Mouse (Mus musculus): ENCODE results near the gene Kcnq1.
A peak's percentile ranks its signal among the peaks of the same experiment; 100 is the strongest.

Gene Kcnq1

DNA sequence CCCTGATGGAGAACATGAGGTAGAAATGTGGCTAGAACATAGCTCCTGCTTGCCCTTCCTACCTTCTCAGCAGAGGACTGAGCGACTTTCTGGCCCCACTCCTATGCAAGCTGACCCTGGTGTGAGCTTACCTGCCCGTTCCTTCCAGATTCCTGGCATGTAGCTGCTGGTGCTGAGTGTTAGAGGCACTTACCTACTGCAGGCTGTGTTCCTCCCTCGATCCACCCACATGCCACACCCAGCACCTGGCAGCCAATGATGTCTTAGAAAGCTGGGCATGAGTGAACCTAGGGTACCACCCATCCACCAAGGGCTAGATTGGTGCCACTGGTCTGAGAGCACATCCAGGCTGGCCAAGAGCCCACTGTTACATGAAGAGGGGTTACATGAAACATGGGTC lies 12.3 kb upstream of the Kcnq1 start:
- no peak for DNase-seq (ENCODE audit: low read depth, low spot score)

DNA sequence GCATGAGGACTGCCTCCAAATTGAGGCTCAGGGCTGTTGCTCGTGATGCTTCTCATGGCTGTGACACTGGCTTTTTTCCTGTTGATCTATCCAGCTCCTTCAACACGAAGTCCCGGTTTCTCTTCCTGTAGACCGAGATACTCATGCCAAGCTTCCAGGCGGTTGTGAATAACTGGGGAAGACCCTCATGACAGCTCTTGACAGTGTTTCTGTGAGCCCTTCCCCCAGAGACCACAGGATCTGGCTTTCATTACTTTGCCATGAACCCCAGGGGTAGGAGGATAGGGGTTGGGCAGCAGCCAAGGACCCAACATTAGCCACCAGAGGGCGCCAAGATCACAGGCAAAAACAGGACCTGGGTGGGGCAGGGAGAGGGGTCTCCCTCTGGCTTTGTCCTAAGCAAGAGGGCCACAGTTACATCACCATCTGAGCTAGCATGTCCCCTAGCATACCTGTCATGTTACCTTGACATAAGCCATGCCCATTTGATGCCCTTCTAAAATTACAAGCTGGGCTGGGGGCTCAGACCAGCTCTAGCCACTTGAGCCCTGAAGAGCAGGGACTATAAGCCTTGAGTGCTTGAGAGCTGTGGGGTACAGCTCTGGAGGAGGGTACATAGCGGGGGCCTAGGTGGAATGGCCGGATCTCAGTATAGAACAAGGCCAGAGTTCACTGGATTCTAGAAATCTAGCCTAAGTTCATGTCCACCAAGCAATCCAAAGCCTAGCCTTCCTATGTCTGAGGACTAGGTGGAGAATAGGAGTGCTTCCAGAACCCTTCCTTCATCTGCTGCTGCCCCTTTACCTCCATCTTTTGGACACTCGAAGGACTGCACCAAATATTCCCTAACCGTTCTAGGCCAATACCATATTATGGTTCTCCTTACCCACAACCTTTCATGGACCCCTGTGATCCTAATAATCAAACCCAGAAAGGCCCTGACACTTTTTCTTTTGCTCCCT lies 11.3 kb upstream of the Kcnq1 start, which contains the start of gene Trpm5:
Gene Trpm5 (minus strand): TSS at position 51 of the 962 bp plus-strand sequence.
- peak; percentile 35 for DNase-seq (ENCODE audit: low read depth, low spot score)

DNA sequence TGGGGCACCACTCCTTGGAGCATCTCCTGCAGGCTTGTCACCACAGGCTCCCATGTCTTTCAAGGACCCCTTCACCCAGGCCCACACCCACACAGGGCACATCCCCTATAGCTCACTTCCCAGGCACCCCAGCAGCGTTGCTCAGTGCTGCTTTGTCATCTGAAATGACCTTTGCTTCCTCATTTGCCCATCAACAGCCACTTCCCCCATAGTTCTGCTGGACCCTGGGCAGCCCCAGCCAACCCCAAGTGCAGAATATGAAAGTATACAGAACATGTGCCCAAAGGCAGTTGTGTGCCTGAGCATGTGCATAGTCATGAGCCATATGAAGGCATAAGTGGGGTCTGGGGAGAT lies 10.6 kb upstream of the Kcnq1 start:
- DNase-seq (ENCODE audit: low read depth, low spot score), result no peak

DNA sequence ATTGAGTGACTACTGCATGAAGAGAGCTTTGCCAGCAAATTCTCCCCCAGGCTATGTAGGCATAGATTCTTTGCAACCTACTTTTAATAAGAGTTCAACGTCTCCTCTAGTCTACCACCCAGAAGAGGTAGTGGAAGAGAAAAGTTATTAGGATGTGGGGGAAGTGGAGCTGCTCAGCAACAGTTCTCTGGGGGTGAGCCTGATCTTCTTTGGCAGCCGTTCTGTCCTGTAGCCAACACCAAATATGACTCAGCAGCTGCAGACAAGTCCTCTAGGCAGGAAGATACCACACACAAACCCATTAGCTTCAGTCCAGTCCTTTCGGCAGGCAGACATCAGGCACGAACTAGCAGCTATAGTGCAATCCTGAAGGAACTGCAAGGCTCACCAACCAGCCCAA lies 5.4 kb upstream of the Kcnq1 start:
- DNase-seq (ENCODE audit: low read depth, low spot score), result peak; percentile 63

DNA sequence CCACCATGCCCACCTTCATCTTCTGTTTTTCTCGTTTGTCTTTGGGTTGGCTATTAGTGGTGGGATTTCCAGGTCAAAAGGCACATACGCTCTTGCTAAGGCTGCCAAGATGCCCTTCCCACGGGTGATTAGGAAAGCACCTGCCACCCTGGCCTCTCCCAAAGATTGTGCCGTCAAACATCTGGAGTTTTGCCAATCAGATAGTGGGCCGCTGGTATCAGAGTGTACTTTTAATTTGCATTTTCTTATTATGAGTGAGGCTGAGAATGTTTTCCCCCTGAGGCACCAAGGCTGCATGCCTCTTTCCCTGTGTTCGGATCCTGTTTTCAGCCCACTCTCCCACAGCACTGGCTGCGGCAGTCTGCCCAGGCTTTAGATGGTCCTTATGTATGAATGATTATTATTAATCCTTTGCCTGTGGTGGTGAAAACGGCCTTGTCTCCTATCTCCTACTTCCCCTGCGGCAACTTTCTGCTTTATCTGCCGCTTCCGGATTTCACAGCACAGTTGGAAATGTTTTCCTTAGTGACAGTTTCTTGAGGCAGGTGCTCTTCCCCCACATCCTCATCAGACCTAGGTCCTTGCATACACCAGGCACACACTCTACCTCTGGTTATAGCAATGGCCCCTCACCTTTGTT lies 784 bp upstream of the Kcnq1 start:
- DNase-seq (ENCODE audit: low read depth, low spot score), result no peak

DNA sequence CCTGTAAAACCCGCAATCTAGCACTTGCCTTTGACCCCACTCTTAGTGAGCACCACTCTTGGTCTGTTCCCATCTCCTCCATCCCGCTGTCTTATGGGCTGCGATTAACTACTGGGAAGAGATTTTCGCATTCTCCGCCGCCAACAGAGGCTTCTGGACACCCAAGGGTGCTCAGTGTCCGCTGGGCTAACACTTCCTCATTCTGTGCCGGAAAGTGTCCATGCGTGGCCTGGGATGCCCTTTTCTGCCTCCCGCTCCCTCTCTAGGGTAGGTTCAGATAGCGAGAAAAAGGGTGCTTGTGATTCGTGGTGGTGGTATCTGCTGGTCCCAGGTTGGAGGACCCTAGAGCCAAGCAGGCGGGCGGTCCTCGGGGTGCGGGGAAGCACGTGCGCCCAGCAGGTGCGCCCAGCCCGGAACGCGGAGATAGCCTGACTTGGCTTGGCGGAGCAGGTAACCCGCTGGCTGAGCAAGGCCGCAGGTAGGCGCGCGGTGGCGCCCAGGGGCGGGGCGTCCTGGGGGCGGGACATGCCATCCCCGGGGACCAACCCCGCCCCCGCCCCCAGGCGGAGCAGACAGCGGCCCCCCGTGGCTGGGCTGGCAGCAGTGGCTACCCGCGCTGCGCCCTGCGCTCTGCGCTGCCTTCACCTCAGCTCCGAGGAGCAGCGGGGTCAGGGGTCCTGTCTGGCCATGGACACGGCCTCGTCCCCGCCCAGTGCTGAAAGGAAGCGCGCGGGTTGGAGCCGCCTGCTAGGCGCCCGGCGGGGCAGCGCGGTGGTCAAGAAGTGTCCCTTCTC lies 707 bp downstream of the Kcnq1 start:
- DNase-seq (ENCODE audit: low read depth, low spot score), result no peak

DNA sequence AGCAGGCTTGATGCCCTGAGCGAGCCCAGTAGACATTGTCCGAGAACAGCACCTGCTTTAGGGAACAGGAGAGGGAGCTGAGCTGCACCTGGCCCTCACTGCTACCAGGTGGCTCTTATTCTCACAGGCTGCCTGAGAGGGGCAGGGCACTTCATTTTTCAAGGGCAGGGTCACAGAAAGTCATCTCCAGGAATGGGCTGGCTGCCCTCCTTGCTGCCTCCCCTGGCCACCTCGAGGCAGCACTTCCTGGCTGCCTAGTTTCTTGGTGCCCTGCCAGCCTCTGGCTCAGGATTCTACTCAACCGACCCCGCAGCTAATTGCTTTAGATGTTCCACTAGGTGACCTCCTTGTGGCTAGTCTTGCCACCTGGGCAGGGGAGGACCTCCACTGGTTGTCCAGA lies 2.0 kb downstream of the Kcnq1 start:
- peak; percentile 22 for DNase-seq (ENCODE audit: low read depth, low spot score)

DNA sequence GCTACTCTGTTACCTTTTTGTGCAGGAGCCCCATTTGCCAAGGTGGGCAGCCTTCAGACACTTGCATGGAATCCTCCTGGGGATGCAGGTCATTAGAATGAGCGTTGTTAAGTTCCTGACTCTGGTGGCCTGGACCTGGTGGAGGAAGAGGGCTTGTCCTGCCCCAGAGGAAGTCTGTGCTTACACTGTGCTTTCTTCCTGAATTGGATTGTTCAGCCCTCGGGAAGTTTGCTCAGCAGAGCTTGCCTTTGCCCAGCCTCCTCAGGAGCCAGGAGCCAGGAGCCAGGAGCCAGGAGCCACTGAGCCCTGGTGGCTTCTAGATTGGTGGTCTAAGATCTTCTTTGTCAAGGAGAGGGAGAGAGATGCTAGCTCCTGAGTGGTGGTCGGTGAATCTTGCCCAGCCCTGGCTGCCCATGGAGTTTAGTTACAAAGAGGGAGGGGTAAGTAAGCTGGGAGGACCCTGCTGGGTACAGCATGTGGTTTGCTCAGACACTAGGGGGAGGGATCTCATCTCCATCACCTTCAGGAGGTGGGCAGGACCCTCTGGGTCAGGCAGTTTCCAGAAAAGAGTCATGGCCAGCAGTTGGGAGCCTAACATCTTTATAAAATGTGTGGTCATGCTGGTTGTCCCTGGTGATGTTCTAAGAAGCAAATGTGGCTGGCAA lies 3.0 kb downstream of the Kcnq1 start:
- no peak for DNase-seq (ENCODE audit: low read depth, low spot score)

DNA sequence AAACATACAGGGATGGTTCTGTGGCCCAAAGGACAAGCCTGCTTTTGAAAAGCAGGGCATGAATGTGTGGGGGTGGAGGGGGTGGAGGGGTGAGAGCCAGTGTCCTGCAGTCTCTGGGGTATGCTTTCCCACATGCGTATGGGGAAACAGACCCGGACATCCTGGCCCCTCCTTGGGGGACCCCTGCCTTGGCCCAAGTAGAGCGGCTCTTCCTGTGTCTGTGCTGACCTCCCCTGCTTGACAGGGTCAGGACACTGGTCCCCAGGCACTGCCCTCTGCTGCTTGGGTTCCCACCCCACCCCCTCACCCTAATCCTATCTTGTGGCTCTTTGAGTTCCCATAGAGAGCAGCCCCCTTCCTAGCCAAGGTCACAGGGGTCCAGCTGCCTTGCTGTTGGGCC lies 3.5 kb downstream of the Kcnq1 start:
- DNase-seq (ENCODE audit: low read depth, low spot score), result no peak

DNA sequence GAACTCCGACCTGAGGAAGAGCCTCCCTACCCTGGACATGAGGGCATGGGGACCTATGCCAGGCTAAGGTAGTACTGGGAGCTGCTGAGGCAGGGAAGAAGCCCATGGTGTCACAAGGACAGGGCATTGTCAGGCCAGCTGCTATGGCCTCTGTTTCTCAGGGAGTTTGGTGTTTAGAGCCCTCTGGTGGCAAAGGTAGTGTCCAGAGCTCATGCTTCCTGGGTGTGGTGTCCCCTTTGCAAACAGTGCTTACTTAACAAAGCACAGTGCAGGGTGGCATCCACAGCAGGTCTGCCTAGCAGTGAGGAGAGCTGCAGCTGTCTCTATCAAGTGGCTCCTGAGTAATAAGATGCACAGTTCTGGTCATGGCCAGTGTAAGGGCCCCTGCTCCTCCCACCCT lies 4.6 kb downstream of the Kcnq1 start:
- DNase-seq (ENCODE audit: low read depth, low spot score), result no peak

DNA sequence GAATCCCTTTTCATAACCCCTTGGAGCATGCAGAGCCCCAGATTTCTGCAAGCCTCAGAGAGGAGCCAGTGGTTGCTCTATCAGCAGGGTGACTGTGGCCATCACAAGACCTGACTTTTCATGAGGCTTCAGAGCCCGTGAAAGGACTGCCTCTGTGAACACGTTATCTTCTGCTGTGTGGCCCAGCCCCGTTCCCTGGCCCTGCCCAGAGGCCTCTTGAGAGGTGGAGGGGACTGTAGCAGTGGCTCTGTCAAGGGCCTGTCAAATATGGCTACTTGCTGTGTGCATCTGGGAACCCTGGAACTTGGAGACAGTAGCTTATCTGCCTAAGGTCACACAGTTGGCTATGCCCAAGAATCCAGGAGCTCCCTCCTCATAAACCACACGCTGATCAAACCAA lies 5.6 kb downstream of the Kcnq1 start:
- DNase-seq (ENCODE audit: low read depth, low spot score), result no peak

DNA sequence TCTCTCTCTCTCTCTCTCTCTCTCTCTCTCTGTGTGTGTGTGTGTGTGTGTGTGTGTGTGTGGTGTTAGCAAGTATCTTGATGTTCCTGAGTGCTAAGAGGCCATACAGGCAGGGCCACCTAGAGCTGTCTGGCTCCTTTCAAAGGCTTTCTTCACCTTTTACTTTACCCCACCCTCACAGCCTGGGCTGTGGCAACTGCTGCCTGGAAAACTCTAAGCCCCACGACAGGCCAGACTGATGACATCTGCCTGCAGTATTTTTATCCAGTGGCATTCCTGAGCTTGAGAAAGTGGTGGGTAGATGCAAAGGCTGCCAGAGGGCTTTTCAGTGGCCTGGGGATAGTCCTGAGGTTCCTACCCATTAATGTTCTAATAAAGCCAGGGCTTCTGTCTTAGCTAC lies 6.2 kb downstream of the Kcnq1 start:
- no peak for DNase-seq (ENCODE audit: low read depth, low spot score)

DNA sequence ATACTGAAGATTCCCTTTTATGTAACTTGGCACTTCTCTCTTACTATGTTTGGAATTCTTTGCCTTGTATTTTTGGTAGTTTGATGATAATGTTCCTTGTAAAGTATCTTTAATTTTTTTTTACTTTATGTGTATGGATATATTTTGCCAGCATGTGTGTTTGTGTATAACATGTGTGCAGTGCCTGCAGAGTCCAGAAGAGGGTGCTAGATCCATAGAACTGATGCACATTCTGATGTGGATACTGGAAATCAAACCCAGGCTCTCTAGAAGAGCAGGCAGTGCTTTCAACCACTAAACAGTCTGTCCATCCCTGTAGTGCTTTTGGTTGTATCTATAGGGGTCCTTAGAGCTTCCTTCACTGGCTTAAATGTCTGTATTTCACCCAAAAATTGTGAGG lies 8.6 kb downstream of the Kcnq1 start:
- no peak for DNase-seq (ENCODE audit: low read depth, low spot score)

DNA sequence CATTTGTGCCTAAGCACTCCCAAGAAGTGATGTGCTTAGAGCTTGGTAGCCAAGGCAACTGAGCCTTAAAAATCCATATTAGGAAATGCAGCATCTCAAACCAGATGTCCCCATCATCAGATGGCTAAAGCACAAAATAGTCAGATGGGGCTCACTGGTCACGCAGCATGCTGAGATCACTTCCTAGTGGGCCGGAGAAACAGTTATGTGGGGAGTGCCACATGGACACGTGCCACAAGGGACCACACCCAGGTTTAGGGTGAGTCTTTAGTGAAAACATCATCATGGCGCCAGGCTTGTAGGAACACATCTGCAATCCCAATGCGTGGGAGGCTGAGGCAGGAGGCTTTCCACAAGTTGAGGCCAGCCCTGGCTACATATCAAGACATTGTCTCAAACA lies 10.4 kb downstream of the Kcnq1 start:
- DNase-seq (ENCODE audit: low read depth, low spot score), result no peak

DNA sequence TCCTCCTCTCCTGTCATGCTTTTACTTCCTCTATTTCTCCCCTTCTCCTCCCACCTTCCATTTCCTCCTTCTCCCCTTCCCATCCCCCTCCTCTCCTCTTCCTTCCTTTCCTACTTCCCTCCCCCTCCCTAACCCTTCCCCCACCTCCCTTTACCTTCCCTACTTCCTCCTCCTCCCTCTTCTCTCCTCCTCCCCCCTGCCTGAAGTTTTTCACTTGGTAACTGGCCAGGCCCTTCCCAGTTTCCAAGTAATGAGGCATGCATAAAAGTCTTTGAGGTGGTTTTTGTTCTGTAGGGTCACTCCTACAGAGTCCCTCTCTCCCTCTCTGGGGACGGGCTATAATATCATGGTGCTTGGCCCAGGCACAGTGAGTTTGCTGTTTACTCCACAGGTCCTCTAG lies 13.2 kb downstream of the Kcnq1 start:
- no peak for DNase-seq (ENCODE audit: low read depth, low spot score)

DNA sequence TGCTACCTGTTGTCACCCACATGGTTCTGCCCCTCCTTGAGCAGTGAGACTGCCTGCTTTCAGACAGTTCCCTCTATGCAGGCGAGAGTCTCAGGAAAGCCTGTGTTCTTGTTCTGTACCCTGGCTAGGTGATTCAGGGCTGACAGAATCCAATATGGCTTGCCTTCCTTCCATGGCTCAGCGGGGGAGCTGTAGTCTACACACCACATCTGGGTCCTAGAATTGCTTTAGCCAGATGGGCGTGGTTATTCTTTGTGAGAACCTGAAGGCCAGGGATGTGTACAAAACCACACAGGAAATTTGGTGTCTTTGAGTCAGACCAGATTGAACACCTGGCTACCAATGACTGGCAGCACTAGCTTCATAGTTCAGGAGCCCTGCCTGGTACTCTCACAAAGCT lies 13.7 kb downstream of the Kcnq1 start:
- DNase-seq (ENCODE audit: low read depth, low spot score), result no peak

DNA sequence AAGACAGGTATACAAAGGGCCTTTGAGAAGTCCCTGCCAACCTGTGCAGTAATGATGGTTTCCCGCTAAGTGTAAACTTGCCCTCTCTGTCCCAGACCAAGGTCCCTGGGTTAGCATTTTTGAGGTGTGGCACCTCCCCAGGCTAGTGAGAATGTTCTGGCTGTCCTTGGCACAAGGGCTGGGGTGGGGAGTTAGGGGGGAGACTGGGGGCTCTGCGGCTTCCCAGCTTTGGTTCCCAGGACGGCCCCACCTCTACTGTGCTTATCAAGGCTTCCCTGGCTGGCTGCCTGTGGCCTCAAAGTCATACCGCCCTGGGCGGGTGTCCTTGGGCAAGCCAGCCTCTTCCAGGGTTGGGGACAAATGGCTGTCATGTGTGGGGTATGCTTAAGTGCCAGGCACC lies 16.0 kb downstream of the Kcnq1 start:
- no peak for DNase-seq (ENCODE audit: low read depth, low spot score)

DNA sequence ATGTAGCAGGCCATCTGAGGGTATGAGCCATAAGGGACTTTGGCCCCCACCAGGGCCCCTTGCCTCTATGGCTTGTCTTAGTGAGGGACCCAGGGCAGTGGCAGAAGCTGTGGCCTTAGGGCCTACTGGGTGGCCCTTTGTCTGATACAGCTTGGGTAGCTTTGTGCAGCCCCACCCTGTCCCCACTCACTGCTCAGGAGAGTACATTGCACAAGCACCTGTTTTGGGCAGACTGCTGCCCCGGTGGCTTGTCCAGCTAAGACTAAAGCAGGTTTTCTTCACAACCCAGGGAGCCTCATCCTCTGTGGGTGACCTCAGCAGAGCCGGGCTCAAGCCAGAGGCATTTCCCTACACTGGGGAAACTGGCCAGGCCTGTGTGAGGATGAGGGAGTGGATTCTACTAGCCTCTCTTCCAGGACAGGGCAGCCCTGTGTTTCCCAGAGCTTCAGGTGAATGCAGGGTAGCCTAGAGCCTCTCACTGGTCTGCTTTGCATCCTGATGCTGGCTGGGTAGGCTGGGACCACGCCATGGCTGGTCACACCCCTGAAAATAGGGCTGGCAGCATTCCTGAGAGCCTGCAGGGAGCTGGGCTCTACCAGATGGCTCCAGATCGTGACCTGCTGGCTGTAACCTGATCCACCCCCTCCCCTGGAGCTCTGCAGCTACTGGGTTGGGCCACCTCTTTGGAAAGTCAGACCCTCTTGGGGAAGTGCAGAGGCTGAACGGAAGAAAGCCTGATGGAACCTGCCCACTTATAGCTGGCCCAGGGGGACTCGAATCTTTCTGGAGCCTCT lies 17.9 kb downstream of the Kcnq1 start:
- peak; percentile 90 for DNase-seq (ENCODE audit: low read depth, low spot score)

DNA sequence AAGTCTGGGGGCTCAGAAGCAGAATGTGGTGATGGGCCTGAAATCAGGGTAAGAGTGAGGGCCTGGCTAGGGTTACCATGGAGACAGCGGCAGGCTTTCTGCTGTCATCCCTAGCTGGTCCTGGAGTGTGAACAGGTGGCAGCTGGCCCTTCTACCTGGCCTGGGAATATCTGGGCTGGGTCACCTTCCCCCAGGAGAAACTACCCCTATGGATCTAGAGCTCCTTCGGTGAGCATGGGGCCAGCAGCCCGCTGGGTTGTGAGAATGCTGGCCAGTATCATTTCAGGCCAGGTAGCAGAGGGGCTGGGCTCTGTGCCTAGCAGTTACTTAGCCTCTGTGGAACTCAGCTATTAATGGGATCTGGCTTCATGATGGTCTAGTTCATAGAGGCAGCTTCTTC lies 18.7 kb downstream of the Kcnq1 start:
- DNase-seq (ENCODE audit: low read depth, low spot score), result peak; percentile 82

DNA sequence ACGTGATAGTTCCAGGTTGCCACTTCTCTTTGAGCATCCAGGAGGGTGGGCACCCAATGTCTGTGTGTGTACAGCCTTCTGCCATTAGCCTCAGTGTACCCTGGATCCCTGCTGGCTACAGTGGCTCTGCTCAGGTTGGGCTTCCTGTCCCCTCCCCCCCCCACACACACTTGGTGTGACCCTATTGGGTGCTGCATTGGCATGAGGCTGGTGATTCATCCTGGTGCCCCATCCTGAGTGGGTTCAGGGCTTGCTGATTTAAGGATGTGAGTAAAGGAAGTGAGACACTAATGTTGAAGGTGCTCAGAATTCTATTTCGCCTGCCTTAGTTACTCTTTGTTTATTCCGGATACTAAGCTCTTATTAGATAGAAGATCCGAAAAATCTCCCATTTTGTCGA lies 26.7 kb downstream of the Kcnq1 start:
- DNase-seq (ENCODE audit: low read depth, low spot score), result no peak

DNA sequence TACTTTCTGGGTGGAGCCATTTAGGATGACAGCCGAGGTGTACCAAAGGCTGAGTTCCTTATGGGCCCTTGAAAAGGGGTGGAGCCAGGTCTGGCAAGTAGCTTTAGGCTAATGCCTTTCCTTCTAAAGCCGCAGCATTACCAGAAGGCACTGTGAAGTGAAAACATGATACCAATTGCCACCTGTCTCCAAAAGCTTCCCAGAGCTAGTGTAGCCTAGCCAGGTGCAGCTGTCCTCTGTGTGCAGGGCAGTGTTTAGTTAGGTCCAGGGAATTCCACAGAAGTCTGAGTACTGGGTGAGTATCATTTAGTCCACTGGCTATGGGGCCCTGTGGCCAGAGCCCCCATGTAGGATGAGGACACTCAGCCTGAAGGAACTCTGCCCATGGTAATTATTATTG lies 30.0 kb downstream of the Kcnq1 start:
- DNase-seq (ENCODE audit: low read depth, low spot score), result no peak
